Comparison of ENCODE assay signal across 16 mouse cellular contexts in the genomic region with DNA sequence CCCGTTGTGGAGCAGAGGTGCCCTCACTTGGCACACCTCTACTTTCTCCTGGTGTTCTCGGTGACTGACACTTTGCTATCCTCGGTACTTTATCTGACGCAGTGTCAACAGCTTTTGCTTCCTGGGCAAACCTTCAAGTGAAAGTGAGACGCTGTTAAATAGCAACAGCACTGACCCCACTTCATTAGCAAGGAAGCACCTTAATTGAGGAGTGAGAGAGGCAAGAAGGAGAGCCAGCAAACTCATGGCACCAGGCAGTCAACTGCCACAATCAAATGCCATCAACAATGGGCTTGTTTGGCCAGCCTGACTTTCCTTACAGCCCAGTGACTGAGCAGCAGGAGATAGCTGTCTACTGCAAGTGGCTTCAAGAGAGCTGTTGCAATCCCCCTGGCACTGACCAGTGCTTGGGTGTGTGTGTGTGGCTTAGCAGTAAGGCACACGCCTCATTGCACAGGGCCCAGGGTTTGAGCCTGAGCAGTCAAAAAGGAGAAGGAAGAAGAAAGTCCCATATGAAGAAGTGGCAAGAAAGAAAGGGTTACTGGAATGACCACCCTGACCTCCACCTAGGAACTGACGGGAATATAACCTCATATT.
DNase-seq lines count a peak whose midpoint lies in the region; ATAC-seq and TF ChIP-seq lines count a peak whose summit lies in the region.
"Had no signal": no experiment of that assay in that cellular context is flagged by ENCODE, and none has a peak within 500 bp of the region (broad histone marks: within the 10 kb centered on the region; RNA-seq: fewer than 3 reads in every experiment).

No protein-coding gene starts in this region.

- no peak for ATAC-seq in heart, embryonic 11.5 days (replicated peaks; ENCODE audit: insufficient number of reproducible peaks, low FRiP score, low TSS enrichment)
- ATAC-seq in heart, postnatal 0 days (ENCODE audit: insufficient read depth, low read depth): peak; percentile 44; the same call in 1 of the 2 replicates
- no peak for ATAC-seq in hindbrain, embryonic 13.5 days (ENCODE audit: low FRiP score)
- ATAC-seq: intestine, embryonic 16.5 days; midbrain, embryonic 15.5 days had no signal

- no peaks in the 10 kb centered on the region for H3K9me3 ChIP-seq in heart, embryonic 11.5 days (replicated peaks; ENCODE audit: control insufficient read depth, low read length)
- no peaks in the 10 kb centered on the region for H3K9me3 ChIP-seq in heart, postnatal 0 days (replicated peaks; ENCODE audit: control insufficient read depth, low read length)
- no peaks in the 10 kb centered on the region for H3K9me3 ChIP-seq in hindbrain, embryonic 13.5 days
- H3K9me3 ChIP-seq: forebrain, embryonic 10.5 days; hindbrain, embryonic 12.5 days; limb, embryonic 12.5 days; midbrain, embryonic 15.5 days had no signal

- DNase-seq in adrenal gland, adult 2 months: peak; percentile 34
- DNase-seq in adrenal gland, postnatal 25 days: no peak
- DNase-seq in heart, adult 8-10 months (ENCODE audit: low spot score): peak; percentile 16
- peak; percentile 17 for DNase-seq in heart, postnatal 0 days (ENCODE audit: low spot score)
- DNase-seq in lung, postnatal 4 days: peak; percentile 17 to 63
- no peak for DNase-seq in urinary bladder, postnatal 36 days (ENCODE audit: low spot score in 2 of 2)
- DNase-seq: right cerebral cortex, postnatal 14 days had no signal

- no peak for TF ChIP-seq EP300 in heart, postnatal 0 days (IDR thresholded peaks at IDR 0.05; ENCODE audit: low read depth)

- no peak overlapping the region for H3K9ac ChIP-seq in heart, embryonic 11.5 days (ENCODE audit: low read depth, low read length)
- no peak overlapping the region for H3K9ac ChIP-seq in heart, postnatal 0 days (replicated peaks; ENCODE audit: low read depth, low read length)
- H3K9ac ChIP-seq in hindbrain, embryonic 13.5 days: no peak overlapping the region
- H3K9ac ChIP-seq: hindbrain, embryonic 12.5 days; limb, embryonic 12.5 days; lung, embryonic 14.5 days; midbrain, embryonic 15.5 days had no signal

- no peaks in the 10 kb centered on the region for H3K36me3 ChIP-seq in heart, embryonic 11.5 days (ENCODE audit: control insufficient read depth, insufficient read depth, low read length)
- no peaks in the 10 kb centered on the region for H3K36me3 ChIP-seq in heart, postnatal 0 days (replicated peaks; ENCODE audit: control insufficient read depth, insufficient read depth, low read length)
- H3K36me3 ChIP-seq in hindbrain, embryonic 13.5 days: no peaks in the 10 kb centered on the region
- H3K36me3 ChIP-seq: forebrain, embryonic 10.5 days; hindbrain, embryonic 12.5 days; limb, embryonic 12.5 days; midbrain, embryonic 15.5 days had no signal

- no peak for TF ChIP-seq CTCF in heart, postnatal 0 days (IDR thresholded peaks at IDR 0.05; ENCODE audit: low read depth)

- peaks cover 7% of the 10 kb centered on the region; the same call in 1 of the 2 replicates for H3K4me1 ChIP-seq in heart, embryonic 11.5 days (ENCODE audit: control insufficient read depth, insufficient read depth, low read length)
- H3K4me1 ChIP-seq in heart, postnatal 0 days (ENCODE audit: control insufficient read depth, insufficient read depth): peaks cover 8% of the 10 kb centered on the region
- no peaks in the 10 kb centered on the region for H3K4me1 ChIP-seq in hindbrain, embryonic 13.5 days (replicated peaks)
- H3K4me1 ChIP-seq: forebrain, embryonic 10.5 days; hindbrain, embryonic 12.5 days; limb, embryonic 12.5 days had no signal

- H3K4me3 ChIP-seq in heart, embryonic 11.5 days (ENCODE audit: low read depth, low read length): no peak overlapping the region
- H3K4me3 ChIP-seq in heart, postnatal 0 days (ENCODE audit: low read depth, low read length): no peak overlapping the region
- no peak overlapping the region for H3K4me3 ChIP-seq in hindbrain, embryonic 13.5 days
- H3K4me3 ChIP-seq: forebrain, embryonic 10.5 days; hindbrain, embryonic 12.5 days; limb, embryonic 12.5 days; midbrain, embryonic 15.5 days had no signal

- WGBS in heart, embryonic 11.5 days (ENCODE audit: insufficient replicate concordance): 34% methylated on average over 7 of the region's 7 CpGs
- 28% methylated on average over 7 of the region's 7 CpGs for WGBS in heart, postnatal 0 days
- WGBS in hindbrain, embryonic 13.5 days: 81% methylated on average over 7 of the region's 7 CpGs

- no peaks in the 10 kb centered on the region for H3K27me3 ChIP-seq in heart, embryonic 11.5 days (ENCODE audit: control insufficient read depth, insufficient read depth, low read length)
- H3K27me3 ChIP-seq in heart, postnatal 0 days (ENCODE audit: control insufficient read depth, insufficient read depth, low read length): no peaks in the 10 kb centered on the region
- no peaks in the 10 kb centered on the region for H3K27me3 ChIP-seq in hindbrain, embryonic 13.5 days
- H3K27me3 ChIP-seq: hindbrain, embryonic 12.5 days; limb, embryonic 12.5 days; midbrain, embryonic 15.5 days had no signal

- H3K27ac ChIP-seq in heart, embryonic 11.5 days (ENCODE audit: low read depth, low read length): no peak overlapping the region
- H3K27ac ChIP-seq in heart, postnatal 0 days (ENCODE audit: low read depth): peak overlapping the region; percentile 44
- H3K27ac ChIP-seq in hindbrain, embryonic 13.5 days: no peak overlapping the region
- H3K27ac ChIP-seq: forebrain, embryonic 10.5 days; hindbrain, embryonic 12.5 days; kidney, postnatal 0 days; limb, embryonic 12.5 days; midbrain, embryonic 15.5 days had no signal

- H3K4me2 ChIP-seq in heart, embryonic 11.5 days: no peak overlapping the region; the same call in 1 of the 2 replicates
- peak overlapping the region; percentile 40 for H3K4me2 ChIP-seq in heart, postnatal 0 days (ENCODE audit: low read depth, low read length)
- H3K4me2 ChIP-seq in hindbrain, embryonic 13.5 days: no peak overlapping the region
- H3K4me2 ChIP-seq: hindbrain, embryonic 12.5 days; limb, embryonic 12.5 days; lung, embryonic 14.5 days; midbrain, embryonic 15.5 days had no signal

Comparison
In these comparisons a context has a peak if more than half of its experiments do, and no peak if none do; other contexts are left out.
1. DNase-seq: peak in adrenal gland, adult 2 months (single experiment), heart, adult 8-10 months (single experiment), heart, postnatal 0 days (single experiment) and lung, postnatal 4 days (2 of 2); none in adrenal gland, postnatal 25 days (single experiment) and urinary bladder, postnatal 36 days (0 of 2).